Mouse (Mus musculus): ENCODE measurements at regions not wholly inside any gene's neighbourhood (a gene's known extent, or its start where the extent isn't known, plus 50 kb on each side); places are given as distances from the start of the nearest gene placed in this dataset.

DNA sequence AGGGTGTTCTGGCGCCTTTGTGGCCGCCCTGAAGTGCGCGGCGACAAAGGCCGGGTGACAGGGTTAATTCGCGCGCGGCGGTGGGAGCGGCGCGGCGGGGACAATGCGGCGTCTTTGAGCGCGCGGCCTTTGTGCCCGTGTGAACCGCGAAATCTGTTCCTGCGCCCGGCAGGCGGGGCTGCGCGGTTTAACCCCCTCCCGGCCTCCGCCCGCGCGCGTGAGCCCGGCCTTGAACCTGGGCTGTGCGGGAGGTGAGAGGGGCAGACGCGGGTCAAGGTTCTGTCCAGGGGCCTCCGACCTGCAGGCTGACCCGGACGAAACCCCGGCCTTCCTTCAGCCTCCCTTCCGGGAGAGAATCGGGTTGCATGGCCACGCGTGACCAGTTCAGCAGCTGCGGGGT lies 129.2 kb upstream of the Lhx5 start:
- peaks cover 14% of the 10 kb centered on the region; the same call in 1 of the 2 replicates for H3K27me3 ChIP-seq (replicated peaks; ENCODE audit: control insufficient read depth, insufficient read depth, low read length)
- WGBS, result 3% methylated on average over 45 of the region's 47 CpGs

DNA sequence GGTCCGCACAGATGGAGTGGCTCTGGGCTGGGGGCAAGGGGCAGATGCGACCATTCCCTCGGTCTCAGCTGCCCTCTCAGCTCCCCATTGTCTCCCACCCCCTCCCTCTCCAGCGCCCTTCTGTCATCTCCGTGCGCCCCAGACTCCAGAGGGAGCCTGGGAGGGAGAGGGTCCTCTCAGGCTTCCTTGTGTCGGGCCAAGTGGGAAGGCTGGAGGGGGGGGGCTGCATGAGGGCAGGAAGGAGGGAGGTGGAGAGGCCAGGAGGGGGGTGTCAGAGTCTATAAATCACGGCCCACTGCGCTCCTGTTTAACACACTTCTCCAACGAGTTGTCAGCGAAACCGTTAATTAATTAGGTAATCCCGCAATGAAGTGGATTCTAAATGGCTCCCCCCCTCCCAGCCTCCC lies 127.2 kb upstream of the Lhx5 start:
- no peaks in the 10 kb centered on the region for H3K9me3 ChIP-seq (ENCODE audit: control insufficient read depth, low read length)
- 0 out of 2 replicates have a peak overlapping the region, but pooled peaks have one; percentile 2 for H3K9ac ChIP-seq (replicated peaks; ENCODE audit: low read depth, low read length)
- no peaks in the 10 kb centered on the region for H3K36me3 ChIP-seq (ENCODE audit: control insufficient read depth, insufficient read depth)
- ATAC-seq, result peak; percentile 34
- no peak overlapping the region for H3K27ac ChIP-seq (ENCODE audit: low read length)
- H3K27me3 ChIP-seq (replicated peaks; ENCODE audit: control insufficient read depth, insufficient read depth, low read length), result peaks cover 10% of the 10 kb centered on the region; the same call in 1 of the 2 replicates
- peak overlapping the region; percentile 12 for H3K4me2 ChIP-seq (ENCODE audit: low read length)
- WGBS, result 4% methylated on average over 13 of the region's 13 CpGs
- H3K4me3 ChIP-seq (replicated peaks; ENCODE audit: low read length), result no peak overlapping the region
- peaks cover 20% of the 10 kb centered on the region for H3K4me1 ChIP-seq (replicated peaks; ENCODE audit: control insufficient read depth, insufficient read depth, low read length)

More for the DNA sequence above, 129.2 kb upstream of the Lhx5 start:
- peak; percentile 41; the same call in 1 of the 2 replicates for ATAC-seq
- H3K9me3 ChIP-seq (ENCODE audit: control insufficient read depth, low read length), result no peaks in the 10 kb centered on the region
- peak overlapping the region; percentile 57 for H3K9ac ChIP-seq (replicated peaks; ENCODE audit: low read depth, low read length)
- H3K36me3 ChIP-seq (ENCODE audit: control insufficient read depth, insufficient read depth), result no peaks in the 10 kb centered on the region
- no peak overlapping the region for H3K27ac ChIP-seq (ENCODE audit: low read length)
- H3K4me3 ChIP-seq (replicated peaks; ENCODE audit: low read length), result peak overlapping the region; percentile 40
- peak overlapping the region; percentile 61 for H3K4me2 ChIP-seq (ENCODE audit: low read length)
- peaks cover 20% of the 10 kb centered on the region for H3K4me1 ChIP-seq (replicated peaks; ENCODE audit: control insufficient read depth, insufficient read depth, low read length)

DNA sequence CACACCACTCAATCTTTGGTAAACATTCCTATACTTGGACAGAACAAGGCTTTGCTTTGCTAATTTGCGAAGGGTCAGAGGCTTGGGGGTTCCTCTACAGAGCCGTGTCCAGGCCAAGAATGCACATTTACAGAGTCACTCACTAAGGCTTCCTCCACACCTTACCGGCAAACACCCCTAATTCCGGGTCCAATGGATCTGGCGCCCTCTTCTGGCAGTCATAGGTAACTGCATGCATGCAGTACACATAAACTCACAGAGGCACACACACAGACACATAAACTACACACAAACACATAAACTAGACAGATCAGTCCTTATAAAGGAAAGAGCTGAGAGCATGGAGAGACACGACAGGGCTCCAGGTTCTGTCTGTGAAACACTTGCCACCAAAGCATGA lies 119.2 kb upstream of the Lhx5 start:
- Histone ChIP-seq H3K4me3 (replicated peaks; ENCODE audit: low read length) (no peak overlapping the region), H3K9me3 (ENCODE audit: control insufficient read depth, low read length) (peaks cover 4% of the 10 kb centered on the region; the same call in 1 of the 2 replicates), H3K27ac (ENCODE audit: low read length) (no peak overlapping the region), H3K27me3 (replicated peaks; ENCODE audit: control insufficient read depth, insufficient read depth, low read length) (no peaks in the 10 kb centered on the region), H3K9ac (replicated peaks; ENCODE audit: low read depth, low read length) (no peak overlapping the region), H3K4me2 (ENCODE audit: low read length) (no peak overlapping the region), H3K4me1 (replicated peaks; ENCODE audit: control insufficient read depth, insufficient read depth, low read length) (no peaks in the 10 kb centered on the region), H3K36me3 (ENCODE audit: control insufficient read depth, insufficient read depth) (no peaks in the 10 kb centered on the region)
- WGBS, result 93% methylated on average over 6 of the region's 6 CpGs
- ATAC-seq, result no peak

DNA sequence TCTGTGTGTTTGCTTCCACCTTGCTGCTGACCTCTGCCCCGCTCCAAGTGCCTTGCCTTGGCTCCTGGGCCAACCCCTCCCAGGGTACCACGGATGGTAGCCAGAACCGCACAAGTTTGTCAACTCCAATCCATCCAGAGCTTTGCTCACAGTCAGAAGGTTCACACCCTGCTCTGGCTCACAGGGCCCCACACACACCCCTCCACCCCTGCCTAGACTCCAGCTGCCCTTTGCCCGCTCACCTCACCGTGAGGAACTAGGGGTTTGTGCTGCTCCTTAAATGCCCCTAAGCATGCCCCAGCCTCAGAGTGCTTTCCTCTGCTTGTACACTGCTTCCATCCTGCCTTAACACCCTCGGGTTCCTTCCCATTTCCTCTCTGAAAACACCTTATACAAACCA lies 117.5 kb upstream of the Lhx5 start:
- 85% methylated on average over 6 of the region's 6 CpGs for WGBS
- no peak overlapping the region for H3K27ac ChIP-seq (ENCODE audit: low read length)
- H3K4me1 ChIP-seq (replicated peaks; ENCODE audit: control insufficient read depth, insufficient read depth, low read length), result no peaks in the 10 kb centered on the region
- H3K9ac ChIP-seq (replicated peaks; ENCODE audit: low read depth, low read length), result no peak overlapping the region
- peaks cover 4% of the 10 kb centered on the region; the same call in 1 of the 2 replicates for H3K9me3 ChIP-seq (ENCODE audit: control insufficient read depth, low read length)
- H3K27me3 ChIP-seq (replicated peaks; ENCODE audit: control insufficient read depth, insufficient read depth, low read length), result no peaks in the 10 kb centered on the region
- no peak overlapping the region for H3K4me2 ChIP-seq (ENCODE audit: low read length)
- H3K36me3 ChIP-seq (ENCODE audit: control insufficient read depth, insufficient read depth), result no peaks in the 10 kb centered on the region
- no peak for ATAC-seq
- no peak overlapping the region for H3K4me3 ChIP-seq (replicated peaks; ENCODE audit: low read length)

DNA sequence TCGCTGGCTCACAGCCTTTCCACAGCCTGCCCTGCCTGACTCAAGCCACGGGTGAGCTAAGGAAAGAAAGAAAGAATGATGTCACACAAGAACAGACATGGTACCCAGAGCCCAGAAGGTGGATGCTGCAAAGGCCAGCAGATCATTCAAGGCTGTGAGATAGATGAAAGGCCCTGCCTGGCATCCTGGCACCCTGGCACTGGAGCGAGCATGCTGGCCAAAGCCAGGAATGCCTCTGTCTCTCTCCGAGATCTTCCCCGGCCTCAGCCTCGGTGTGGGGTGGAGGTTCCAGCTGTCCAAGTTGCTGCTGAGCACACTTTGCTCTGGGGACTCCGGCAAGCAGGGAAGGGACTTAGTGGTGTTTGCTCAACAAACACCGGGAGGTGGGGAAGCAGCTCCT lies 116.4 kb upstream of the Lhx5 start:
- no peaks in the 10 kb centered on the region for H3K36me3 ChIP-seq (ENCODE audit: control insufficient read depth, insufficient read depth)
- ATAC-seq, result no peak
- no peaks in the 10 kb centered on the region for H3K4me1 ChIP-seq (replicated peaks; ENCODE audit: control insufficient read depth, insufficient read depth, low read length)
- WGBS, result 54% methylated on average over 8 of the region's 8 CpGs
- no peak overlapping the region for H3K9ac ChIP-seq (replicated peaks; ENCODE audit: low read depth, low read length)
- no peak overlapping the region for H3K4me2 ChIP-seq (ENCODE audit: low read length)
- no peak overlapping the region for H3K27ac ChIP-seq (ENCODE audit: low read length)
- peaks cover 4% of the 10 kb centered on the region; the same call in 1 of the 2 replicates for H3K9me3 ChIP-seq (ENCODE audit: control insufficient read depth, low read length)
- H3K4me3 ChIP-seq (replicated peaks; ENCODE audit: low read length), result no peak overlapping the region
- no peaks in the 10 kb centered on the region for H3K27me3 ChIP-seq (replicated peaks; ENCODE audit: control insufficient read depth, insufficient read depth, low read length)

DNA sequence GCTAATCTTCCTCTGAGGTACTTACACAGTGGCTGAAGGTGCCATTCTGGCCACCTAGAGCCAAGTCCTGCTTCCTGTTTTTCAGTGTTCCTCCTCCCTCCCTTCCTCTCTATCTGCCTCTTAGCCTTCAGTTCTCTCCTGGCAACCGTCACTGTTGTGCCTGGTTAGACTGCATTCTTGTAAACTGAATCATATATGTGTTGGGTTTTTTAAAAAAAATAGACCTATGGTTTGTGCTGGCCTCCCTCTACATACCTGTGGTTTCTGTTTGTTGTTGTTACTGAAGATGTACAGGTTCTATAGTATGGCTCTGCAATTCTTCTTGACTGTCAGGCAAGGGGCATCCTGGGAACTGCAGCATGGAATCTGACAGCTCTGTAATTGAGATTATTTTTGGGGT lies 112.5 kb upstream of the Lhx5 start:
- no peak overlapping the region for H3K9ac ChIP-seq (replicated peaks; ENCODE audit: low read depth, low read length)
- no peaks in the 10 kb centered on the region for H3K27me3 ChIP-seq (replicated peaks; ENCODE audit: control insufficient read depth, insufficient read depth, low read length)
- H3K4me2 ChIP-seq (ENCODE audit: low read length), result no peak overlapping the region
- H3K4me1 ChIP-seq (replicated peaks; ENCODE audit: control insufficient read depth, insufficient read depth, low read length), result peaks cover 13% of the 10 kb centered on the region
- H3K27ac ChIP-seq (ENCODE audit: low read length), result no peak overlapping the region
- H3K36me3 ChIP-seq (ENCODE audit: control insufficient read depth, insufficient read depth), result no peaks in the 10 kb centered on the region
- no peak for ATAC-seq
- no peak overlapping the region for H3K4me3 ChIP-seq (replicated peaks; ENCODE audit: low read length)
- no peaks in the 10 kb centered on the region for H3K9me3 ChIP-seq (ENCODE audit: control insufficient read depth, low read length)
- 71% methylated on average over 1 of the region's 1 CpGs for WGBS

DNA sequence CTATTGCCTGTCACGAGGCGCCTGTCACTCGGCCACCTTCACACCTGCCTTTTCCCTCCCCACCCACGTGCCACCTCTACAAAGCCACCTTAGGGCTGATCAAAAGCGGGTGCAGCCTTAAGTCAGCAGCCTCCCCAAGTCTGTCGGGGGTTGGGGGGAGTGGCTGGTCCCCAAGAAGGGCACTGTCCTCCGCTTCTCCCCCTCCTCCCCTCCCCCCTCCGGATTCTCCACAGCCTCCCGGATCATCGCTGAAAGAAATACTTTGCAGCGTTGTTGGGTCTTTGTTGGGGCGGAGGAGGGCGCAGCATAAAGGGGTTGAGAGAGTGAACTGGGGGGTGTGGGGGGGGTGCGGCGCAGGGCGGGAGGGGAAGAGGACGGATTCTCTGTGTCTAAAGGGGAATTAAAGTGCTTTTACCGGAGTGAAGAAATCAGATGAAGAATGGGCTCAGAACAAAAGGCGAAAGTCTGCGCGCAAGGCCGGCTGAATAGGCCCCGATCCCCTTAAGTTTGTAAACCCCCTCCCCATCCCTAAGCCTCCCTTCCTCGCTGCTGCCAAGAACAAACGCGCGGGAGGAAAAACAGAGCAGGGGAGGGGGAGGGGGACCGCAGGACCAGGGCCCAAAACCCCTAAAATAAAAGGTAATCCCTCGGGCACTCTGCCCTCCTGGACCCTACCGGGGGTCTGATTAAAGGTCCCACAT lies 109.3 kb upstream of the Lhx5 start:
- peak overlapping the region; percentile 33 for H3K4me3 ChIP-seq (replicated peaks; ENCODE audit: low read length)
- no peaks in the 10 kb centered on the region for H3K36me3 ChIP-seq (ENCODE audit: control insufficient read depth, insufficient read depth)
- no peaks in the 10 kb centered on the region for H3K9me3 ChIP-seq (ENCODE audit: control insufficient read depth, low read length)
- ATAC-seq, result peak; percentile 69
- no peaks in the 10 kb centered on the region for H3K27me3 ChIP-seq (replicated peaks; ENCODE audit: control insufficient read depth, insufficient read depth, low read length)
- WGBS, result 2% methylated on average over 26 of the region's 30 CpGs
- H3K4me1 ChIP-seq (replicated peaks; ENCODE audit: control insufficient read depth, insufficient read depth, low read length), result peaks cover 13% of the 10 kb centered on the region
- peak overlapping the region; percentile 68 for H3K4me2 ChIP-seq (ENCODE audit: low read length)
- peak overlapping the region; percentile 67 for H3K9ac ChIP-seq (replicated peaks; ENCODE audit: low read depth, low read length)
- no peak overlapping the region for H3K27ac ChIP-seq (ENCODE audit: low read length)

DNA sequence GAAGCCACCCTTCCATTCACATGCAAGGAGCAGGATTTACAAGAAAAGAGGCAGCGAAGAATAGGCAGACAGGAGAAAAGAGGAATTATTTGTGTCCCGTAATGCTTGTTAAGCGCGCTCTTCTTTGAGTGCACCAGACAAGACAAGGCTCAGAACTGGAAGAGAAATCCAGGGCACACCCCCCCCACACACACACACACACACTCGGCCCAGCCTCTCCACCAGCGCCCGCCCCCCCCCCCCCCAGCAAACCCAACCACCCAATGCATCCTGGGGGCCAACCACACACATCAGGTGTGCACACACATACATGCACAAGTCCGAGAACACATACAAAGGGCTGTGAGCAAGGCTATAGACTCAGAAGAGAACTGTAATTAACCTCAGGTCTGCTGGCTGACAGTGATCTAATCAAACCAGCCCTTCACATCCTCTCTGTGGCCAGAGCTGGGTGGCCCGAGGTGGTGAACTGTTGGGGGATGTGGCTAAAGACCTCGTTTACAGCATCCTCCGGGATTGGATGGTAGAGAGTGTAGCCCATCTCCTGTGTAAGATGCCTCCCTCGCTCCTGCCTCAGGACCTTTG lies 108.7 kb upstream of the Lhx5 start:
- Histone ChIP-seq H3K27me3 (replicated peaks; ENCODE audit: control insufficient read depth, insufficient read depth, low read length) (no peaks in the 10 kb centered on the region), H3K9ac (replicated peaks; ENCODE audit: low read depth, low read length) (peak overlapping the region; percentile 67), H3K9me3 (ENCODE audit: control insufficient read depth, low read length) (no peaks in the 10 kb centered on the region), H3K4me2 (ENCODE audit: low read length) (peak overlapping the region; percentile 68), H3K4me3 (replicated peaks; ENCODE audit: low read length) (peak overlapping the region; percentile 33), H3K4me1 (replicated peaks; ENCODE audit: control insufficient read depth, insufficient read depth, low read length) (peaks cover 13% of the 10 kb centered on the region), H3K36me3 (ENCODE audit: control insufficient read depth, insufficient read depth) (no peaks in the 10 kb centered on the region), H3K27ac (ENCODE audit: low read length) (no peak overlapping the region)
- ATAC-seq, result peak; percentile 46
- 8% methylated on average over 11 of the region's 12 CpGs for WGBS

DNA sequence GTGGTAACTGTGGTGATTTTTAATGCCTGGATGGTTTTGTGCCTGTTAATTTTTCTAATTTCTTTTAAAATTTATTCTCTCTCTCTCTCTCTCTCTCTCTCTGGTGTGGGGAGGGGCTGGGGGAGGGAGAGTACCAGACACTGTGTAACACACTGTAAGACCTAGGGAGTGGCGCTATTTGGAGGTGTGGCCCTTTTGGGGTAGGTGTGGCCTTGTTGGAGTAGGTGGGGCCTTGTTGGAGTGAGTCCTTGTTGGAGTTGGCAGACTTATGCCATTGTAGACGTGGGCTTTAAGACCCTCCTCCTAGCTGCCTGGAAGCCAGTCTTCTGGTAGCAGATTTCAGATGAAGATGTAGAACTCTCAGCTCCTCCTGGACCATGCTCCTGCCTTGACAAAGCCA lies 107.4 kb upstream of the Lhx5 start:
- no peaks in the 10 kb centered on the region for H3K36me3 ChIP-seq (ENCODE audit: control insufficient read depth, insufficient read depth)
- no peak overlapping the region for H3K4me3 ChIP-seq (replicated peaks; ENCODE audit: low read length)
- no peak overlapping the region for H3K4me2 ChIP-seq (ENCODE audit: low read length)
- WGBS, result 77% methylated on average over 2 of the region's 2 CpGs
- ATAC-seq, result no peak
- no peaks in the 10 kb centered on the region for H3K27me3 ChIP-seq (replicated peaks; ENCODE audit: control insufficient read depth, insufficient read depth, low read length)
- no peak overlapping the region for H3K27ac ChIP-seq (ENCODE audit: low read length)
- H3K4me1 ChIP-seq (replicated peaks; ENCODE audit: control insufficient read depth, insufficient read depth, low read length), result peaks cover 13% of the 10 kb centered on the region
- H3K9me3 ChIP-seq (ENCODE audit: control insufficient read depth, low read length), result no peaks in the 10 kb centered on the region
- no peak overlapping the region for H3K9ac ChIP-seq (replicated peaks; ENCODE audit: low read depth, low read length)
